Mouse (Mus musculus): ENCODE results near the gene Pnpo.

Gene Pnpo

GRCm38 (mm10) chr11:96969746-96970145 is 26.0 kb upstream of the Pnpo start:
- no peak for DNase-seq

- DNase-seq, result no peak
These were observed 25.5 kb upstream of the Pnpo start for GRCm38 (mm10) chr11:96969280-96969722.

DNA sequence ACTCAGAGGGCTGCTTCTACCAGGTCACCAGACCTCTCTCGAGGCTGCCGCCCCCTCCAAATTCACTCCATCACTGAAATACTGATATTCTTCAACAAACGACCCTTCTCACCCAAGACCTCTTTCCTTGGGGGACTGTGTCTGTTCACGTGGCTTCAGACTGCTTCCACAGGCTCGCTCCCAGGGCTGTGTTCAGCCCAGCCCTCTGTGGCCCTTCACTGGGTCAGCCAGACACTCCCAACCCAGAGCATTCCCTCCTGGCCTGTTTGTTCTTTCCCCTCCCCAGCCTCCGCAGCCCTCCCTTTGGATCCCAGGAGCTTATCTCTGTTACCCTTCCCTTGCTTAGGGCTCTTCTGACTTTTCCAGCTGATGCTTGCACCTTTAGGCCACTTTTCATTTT is 24.7 kb upstream of the Pnpo start:
- no peak for DNase-seq

DNA sequence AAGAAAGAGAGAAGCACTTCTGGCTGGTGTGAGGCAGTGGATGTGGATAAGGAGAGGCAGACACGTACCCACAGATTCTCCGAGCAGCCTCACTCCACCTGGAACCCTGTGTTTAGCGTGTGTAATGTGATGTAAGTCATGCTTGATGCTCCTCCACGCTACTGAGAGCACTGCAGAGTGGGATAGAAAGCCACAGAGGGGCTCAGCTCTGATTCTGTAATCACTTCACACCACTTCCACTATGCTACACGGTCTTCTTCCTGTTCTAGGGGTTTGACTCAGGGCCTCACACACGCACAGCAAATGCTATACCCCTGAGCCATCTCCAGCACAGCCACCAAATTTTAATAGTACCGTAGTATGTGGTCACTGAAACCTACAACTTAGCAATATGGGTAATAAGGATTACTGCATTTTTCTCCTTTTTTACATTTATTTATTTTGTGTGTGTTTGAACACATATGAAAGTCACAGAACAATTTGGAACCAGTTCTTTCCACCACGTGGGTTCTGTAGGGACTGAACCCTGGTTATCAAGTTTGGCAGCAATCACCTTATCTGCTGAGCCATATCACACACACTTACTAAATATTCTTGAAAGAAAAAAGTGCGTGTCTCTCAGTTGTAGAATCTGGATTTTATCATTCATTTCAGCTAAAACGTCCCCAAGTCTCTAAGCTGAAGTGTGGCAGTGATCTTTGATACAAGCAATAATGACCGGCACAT is 23.9 kb upstream of the Pnpo start:
- DNase-seq, result no peak

DNA sequence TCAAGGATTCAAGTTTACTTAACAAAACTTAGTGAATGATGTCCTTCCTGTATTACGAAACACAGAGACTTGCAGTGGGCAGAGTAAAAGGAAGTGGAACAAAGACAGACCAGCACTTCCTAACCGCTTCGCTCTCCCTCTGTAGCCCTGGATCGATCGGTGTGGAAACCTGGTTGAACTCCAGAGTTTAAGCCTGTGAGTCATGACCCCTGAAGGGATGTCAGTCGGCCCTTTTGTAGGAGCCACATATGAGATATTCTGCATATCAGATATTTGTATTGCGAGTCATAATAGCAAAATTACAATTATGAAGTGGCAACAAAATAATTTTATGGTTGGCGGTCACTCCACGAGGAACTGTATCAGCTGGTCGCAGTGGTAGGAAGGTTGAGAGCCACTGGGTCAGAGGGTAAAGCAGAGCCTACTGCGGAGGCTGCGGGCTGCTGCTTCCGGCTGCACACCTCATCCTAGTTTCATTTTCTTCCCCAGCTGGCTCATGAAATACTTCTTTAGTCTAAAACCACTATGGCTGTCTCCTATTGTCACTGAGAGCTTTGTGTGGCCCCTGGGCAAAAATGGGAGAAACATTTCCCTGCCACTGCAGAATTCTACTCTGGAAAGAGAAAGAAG is 23.2 kb upstream of the Pnpo start:
- DNase-seq, result no peak

GRCm38 (mm10) chr11:96966172-96966571 is 22.4 kb upstream of the Pnpo start:
- no peak for DNase-seq

GRCm38 (mm10) chr11:96963580-96963979 is 19.8 kb upstream of the Pnpo start:
- peak; percentile 66 to 76 for DNase-seq

DNA sequence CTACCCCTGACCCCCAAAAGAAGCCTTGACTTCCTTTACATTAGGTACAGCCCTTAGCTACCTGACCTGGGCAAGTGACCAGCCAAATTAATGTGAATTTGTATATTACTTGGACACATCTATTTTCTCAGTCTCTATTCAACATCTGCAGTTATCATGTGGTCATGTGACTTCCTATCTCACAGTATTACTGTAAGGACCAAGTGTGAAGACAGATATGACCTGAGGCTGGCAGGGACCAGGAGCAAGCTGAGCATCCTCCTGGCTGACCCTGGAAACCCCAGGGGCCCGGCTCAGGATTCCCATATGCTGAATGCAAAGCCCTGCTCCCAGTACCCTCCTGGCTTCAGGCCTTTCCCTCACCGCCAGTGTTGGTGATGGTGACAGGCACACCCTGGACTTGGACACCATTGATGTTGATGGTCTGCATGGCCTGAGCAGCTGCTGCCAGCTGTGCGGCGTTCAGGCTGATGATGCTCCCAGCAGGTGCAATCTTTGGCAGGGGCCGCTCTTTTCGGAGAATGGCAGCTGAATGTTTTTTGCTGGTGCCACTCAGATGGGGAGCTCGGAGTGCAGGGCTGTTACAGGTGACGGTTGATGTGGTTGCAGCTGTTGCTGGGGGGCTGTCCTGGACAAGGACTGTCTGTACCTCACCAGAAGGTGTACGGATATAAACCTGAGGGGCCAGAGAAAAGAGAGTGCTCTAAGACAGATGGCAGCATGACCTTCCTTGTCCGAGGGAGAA is 13.4 kb upstream of the Pnpo start:
- peak; percentile 44 to 70 for DNase-seq

DNA sequence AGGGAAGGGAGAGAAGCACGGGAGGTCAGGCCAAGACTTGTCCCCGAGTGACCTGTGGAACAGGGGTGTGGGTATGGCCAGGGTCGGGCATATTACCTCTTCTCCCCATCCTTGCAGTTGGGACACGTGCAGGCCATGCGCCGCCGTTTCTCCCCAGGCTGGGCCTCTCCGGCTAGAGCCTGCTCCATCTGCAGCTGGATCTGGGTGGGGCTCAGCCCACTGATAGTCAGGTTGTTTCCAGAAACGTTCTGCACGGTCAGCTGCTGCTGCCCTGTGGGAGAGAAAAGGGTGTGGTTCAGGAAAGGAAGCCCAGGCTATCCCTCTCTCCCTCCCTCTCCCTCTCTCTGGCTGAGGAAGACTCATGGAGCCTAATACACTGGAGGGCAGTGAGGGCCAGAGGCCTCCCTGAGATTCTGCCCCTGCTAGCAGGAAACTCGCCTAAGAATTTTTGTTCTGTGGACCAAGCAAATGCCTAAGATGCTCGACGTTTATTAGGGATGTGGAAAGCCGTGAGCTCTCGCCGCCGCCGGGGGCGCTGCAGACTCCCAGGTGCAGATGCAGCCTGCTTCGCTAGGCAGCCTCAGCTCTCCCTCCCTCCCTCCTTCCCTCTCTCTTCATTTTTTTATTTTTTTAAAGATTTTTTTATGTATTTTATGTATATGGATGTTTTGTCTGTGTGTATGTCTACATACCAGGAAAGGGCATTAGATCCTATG is 12.4 kb upstream of the Pnpo start:
- no peak for DNase-seq

DNA sequence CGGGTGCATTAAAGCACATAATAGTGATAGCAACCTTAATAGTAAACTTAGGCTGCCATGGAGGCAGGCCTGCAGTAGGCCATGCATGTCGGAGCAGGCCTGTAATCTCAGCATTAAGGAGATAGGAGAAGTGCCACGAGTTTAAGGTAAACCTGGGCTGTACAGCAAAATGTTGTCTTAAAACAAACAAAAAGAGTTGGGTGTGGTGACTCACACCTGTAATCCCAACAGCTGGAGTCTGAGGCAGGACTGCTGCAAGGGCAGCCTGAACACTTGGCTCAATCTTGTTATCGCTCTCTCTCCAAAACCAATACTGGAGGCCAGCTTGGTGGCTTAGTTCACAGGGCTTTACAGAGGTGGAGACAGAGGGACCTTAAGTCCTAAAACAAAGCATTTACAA is 11.3 kb upstream of the Pnpo start:
- no peak for DNase-seq

GRCm38 (mm10) chr11:96952896-96953295 is 9.1 kb upstream of the Pnpo start:
- DNase-seq, result no peak

GRCm38 (mm10) chr11:96952426-96952825 is 8.6 kb upstream of the Pnpo start:
- DNase-seq, result no peak

DNA sequence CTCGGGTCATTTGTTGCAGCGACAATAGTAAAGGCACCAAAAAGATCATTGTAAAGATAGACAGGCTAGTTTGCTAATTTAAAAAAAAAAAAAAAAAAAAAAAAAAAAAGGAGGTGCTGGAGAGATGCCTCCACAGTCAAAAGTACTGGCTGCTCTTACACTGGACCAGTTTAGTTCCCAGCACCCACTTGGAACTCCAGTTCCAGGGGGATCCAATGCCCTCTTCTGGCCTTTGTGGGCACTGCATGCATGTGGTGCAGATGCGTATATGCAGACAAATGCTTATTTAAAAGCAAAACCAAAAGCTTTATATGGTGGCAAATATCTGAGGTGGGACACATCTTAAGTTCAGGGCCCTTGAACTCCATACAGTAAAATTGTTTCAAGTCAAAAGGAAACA is 7.0 kb upstream of the Pnpo start:
- DNase-seq, result no peak

DNA sequence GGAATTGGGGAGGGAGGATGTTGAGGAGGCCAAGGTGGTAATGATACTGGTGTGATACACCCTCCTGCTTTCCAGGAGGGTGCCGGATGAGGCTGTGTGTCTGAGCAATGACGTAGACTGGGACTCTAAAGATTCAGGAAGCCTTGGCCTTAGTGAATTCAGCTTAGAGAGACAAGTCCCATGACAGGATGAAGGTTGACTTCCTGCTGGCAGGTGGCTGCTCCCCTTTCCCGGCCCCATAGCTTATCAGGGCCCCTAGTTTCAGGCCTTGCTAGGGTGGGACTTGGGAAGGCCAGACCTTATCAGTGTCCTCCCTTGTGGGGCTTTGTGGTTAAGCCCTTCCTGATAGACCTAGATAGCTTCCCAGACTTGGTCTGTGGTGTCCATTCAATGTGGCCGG is 4.1 kb upstream of the Pnpo start:
- DNase-seq, result no peak

- DNase-seq, result no peak
These were observed 2.7 kb upstream of the Pnpo start for GRCm38 (mm10) chr11:96946498-96946897.

DNA sequence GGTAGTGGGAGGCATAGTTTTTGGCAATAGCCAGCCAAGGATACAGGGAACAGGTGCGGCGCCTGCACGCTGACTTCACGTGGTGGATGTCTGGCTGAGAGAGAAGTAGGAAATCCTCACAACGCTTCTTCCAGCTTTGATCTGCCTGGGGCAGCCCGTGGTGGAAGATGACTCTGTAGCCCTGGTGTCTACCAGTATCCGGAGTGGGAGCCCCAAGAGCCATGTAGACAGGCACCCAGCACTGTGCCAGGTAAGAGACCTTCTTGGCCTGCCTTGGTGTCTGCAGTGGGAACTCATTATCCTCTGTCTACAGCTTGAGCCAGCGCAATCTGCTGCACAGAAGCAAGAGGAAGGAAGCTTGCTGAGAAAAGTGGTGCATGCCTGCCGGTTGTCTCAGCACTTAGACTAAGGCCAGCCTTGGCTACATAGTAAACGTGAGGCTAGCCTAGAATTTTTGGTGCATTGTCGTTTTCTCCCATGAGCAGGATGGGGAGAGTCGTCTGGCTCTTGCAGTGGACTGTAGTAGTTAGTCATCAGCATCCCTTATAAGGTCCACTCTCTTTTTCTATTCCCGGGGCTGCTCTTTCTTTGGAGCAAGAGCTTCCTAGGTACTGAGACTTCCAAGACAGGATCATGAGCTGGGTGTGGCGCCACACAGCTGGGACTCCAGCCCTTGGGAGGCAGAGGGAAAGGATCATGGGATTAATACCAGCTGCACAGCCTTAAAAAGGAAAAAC is 1.2 kb upstream of the Pnpo start:
- DNase-seq, result no peak

DNA sequence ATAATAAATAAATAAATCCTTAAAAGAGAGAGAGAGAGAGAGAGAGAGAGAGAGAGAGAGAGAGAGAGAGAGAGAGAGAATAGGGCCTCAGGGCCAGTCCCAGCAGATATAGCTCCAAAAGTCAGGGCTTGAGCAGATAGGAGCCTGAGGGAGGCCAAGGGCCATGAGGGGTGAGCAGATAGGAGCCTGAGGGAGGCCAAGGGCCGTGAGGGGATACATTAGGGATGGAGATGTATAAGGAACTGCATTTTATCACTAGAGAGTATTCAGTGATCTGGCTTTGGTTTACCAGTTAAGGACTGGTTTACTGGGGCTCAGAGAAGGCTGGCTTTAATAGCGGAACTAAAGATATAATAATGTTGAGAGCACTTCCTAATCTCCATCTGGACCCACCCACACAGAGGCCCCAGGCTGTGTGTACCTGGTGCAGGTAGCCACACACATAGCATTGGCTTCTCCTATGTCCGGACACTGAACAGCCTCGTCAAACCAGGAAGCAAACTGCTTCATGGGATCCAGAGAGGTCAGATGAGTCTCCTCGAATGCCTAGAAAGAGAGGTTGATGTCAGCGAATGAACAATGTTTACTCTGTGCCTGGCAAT is 1.7 kb downstream of the Pnpo start:
- no peak for DNase-seq

DNA sequence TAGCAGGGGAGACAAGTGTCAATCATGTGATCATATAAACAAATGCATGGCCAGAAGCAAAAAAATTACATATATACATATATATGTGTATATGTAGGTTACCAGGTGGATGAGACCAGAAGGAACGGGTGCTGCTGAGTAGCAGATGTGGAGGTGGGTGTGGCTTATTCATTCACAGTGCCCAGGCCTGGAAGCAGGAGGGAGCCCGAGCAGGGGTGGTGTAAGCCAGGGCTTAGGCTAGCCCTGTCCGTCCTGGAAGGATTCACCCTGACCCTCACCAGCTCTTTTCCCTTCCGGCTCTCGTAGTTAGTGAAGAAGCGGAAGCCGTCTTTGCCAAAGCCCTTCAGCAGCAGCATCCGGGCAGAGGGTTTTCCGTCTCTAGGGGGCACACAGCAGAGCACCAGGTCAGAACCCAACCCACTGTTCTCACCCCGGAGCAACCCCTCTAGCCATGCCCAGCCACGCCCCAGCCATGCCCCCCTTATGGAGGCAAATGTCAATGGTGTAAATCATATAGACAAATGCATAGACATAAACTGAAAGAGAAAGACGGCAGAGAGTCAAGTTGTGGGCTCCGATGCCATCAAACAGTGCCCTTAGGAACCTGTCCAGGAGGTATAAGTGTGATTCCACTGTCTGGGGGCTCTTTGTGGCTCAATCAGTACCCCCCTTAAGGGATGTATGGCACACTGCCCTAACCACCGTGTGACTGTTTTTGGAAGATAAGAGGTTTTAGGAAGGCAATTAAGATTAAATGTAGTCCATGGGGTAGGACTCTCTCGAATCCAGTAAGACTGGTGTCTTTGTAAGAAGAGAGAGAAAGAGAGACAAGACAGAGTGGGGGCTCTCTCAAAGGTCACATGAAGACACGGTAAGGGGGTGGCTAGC is 3.0 kb downstream of the Pnpo start:
- DNase-seq, result no peak

DNA sequence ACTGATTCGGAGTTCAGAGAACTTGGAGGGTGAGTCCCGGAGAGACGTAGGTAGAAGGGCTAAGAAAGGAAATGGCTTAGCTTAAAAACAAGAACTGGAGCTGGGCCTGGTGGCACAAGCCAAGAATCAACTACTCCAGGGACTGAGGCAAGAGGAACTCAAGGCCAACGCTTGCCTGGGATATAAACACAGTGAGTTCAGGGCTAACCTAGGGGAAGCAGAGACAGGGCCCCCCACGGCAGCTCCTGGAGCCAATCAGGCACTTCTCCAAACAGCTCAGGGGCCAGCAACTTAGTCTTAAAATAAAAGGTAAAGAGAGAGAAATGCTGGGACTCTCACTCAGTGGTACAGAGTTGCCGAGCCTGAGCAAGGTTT is 5.4 kb downstream of the Pnpo start:
- DNase-seq, result no peak

DNA sequence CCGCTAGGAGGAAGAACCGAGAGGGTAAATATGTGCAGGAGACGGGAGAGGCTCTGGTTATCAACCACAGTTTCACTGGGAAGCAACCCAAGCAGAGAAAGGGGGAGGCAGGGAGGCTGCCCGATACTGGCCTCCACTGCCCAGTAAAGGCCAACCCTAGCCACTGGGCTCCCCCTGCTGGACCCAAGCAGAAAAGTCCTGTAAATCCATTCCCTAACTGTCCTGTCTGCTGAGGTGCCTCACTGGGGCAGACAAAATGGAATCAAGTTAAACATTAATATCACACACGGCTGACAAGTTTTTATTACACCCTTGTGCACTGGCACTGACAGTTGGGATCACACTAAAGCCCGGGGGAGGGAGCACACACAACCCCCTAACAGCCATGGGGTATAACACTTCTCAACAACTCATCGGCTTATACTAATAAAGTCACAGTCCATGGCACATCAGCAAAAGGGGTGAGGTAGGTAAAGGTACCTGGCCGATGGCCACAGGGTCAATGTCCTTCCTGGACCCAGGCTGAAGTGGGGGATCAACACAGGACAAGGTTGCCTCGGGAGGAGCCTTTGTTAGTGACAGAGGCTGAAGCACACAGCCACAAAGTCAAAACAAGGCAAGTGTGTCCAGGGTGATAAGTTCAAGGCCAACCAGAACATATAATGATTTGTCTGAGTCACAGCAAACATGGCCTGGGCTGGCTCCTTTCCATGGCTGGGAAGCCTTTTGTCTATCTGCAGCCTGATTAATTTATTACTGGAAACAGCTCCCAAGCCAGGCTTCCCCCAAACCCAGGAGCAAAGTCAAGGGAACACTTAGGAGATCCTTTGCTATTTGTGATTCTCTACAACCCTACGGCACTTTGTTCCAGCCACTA is 6.0 kb downstream of the Pnpo start:
- no peak for DNase-seq
